Mouse (Mus musculus) layer of hippocampus, postnatal 14 days (tissue): ENCODE data around the gene Nostrin. TPM values are rescaled to one million over a fixed set of nuclear protein-coding genes. Genes with fewer than 3 reads are reported as not detected.

Experiments
- DNase-seq, 2 experiments: peaks; one replicate each; pipeline ENCODE4 v3.0.0; 2021 to 2022; ENCODE audit warnings: low spot score in 2 of 2, mixed read lengths in 1 of 2
- total RNA-seq, 2 experiments: library from RNA; stranded (reverse); gene quantifications; 2 replicates each; pipeline ENCODE4 v1.2.3; 2021

Nostrin gene
- total RNA-seq, 2 experiments from 2014 or later: 5.7 to 7.5 TPM

- no peak for DNase-seq
Observed at GRCm38 (mm10) chr2:69188732-69189131, 53.1 kb downstream of the Nostrin start.

DNA sequence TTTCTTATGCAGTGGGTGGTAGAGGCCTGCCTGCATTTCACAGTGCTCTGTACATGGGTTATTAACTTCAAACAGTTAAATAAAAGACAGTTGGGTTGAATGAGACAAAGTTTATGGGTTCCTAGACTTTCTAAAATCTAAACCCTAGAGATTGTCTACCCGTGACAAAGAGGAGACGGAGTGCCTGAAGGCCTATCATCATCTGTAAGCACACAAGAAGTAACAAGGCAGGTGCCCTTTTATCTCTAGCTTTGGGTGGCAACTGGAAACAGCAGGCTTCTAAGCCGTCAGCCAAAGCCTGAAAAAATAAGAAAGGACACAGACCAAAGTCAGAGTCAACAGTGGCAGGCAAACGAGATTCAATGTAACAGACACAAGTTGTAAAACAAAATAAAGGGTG is 53.6 kb downstream of the Nostrin start:
- DNase-seq: no peak

GRCm38 (mm10) chr2:69191059-69191458 is 55.5 kb downstream of the Nostrin start:
- no peak for DNase-seq

- DNase-seq: no peak
Observed at GRCm38 (mm10) chr2:69193555-69193954, 58.0 kb downstream of the Nostrin start.

- DNase-seq: no peak
Observed at GRCm38 (mm10) chr2:69205185-69205584, 69.6 kb downstream of the Nostrin start.

DNA sequence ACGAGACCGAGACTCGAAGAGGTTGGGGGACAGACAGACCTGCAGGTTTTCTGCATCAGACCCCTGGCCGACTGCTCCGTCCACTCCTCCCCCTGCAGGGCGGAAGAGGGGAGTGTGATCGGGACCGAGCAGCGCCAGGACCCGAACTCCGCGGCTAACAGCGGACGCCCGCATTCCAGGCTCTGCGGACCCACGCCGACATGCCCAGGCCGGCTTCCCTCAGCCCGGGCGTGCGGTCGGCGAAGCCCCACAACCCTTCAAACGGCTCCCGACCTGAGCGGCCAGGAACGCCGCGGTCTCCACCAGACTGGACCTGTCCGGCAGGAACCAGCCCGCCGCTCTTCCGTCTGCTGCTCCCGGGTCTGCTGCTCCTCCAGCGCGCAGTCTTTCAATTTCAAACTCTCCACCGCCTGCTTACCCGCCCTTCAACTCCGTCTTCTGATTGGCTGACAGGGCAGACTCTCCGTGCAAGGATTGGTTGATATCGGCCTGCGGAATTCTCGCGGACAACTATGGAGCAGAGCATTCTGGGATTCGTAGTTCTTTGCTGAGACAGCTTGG is 70.3 kb downstream of the Nostrin start, which contains the start of gene Spc25:
Gene Spc25 (minus strand): TSS at position 404 of the 561 bp plus-strand sequence.
- DNase-seq: peak; percentile 81 to 94

GRCm38 (mm10) chr2:69206523-69206922 is 70.9 kb downstream of the Nostrin start:
- DNase-seq: no peak

- no peak for DNase-seq
Observed at GRCm38 (mm10) chr2:69209684-69210083, 74.1 kb downstream of the Nostrin start.

DNA sequence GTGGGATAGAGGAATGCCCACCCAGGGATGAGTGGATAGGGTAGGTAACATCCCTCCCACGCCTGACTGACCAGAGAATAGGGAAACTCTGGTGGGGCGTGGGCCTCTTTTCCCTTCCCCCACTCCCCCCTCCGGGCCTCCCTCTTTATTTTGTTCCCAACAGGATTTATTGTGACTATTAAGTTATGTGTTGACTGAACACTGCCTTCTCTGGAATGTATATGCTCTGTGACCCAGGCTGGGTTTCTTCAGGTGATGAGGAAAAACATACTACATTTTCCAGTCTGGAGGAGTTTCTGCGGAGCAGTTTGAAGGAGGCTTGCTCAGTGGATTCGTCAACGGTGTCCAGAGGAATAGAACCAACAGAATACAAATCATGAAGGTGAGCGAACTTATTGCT is 75.2 kb downstream of the Nostrin start, which contains the start of gene G6pc2:
Gene G6pc2 (plus strand): TSS at position 301 of the 400 bp plus-strand sequence.
- no peak for DNase-seq

DNA sequence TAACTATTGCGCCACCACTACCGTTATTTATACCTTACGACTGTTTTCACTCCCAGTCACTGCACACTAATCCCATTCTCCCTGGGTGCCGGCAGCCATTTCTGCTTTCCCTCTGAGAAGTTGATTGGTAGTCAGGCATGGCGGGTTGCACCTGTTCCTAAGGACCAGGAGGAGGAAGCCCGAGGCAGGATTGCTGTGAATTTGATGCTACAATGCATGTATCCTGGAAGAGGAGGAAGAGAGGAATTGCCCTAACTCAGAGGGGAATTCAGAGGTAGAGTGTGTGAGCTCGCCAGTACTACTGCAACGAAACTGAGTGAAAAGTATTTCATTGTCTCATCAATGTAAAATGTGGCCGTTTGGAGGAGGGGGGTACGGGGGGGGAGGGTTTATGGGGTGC is 77.1 kb downstream of the Nostrin start:
- no peak for DNase-seq

DNA sequence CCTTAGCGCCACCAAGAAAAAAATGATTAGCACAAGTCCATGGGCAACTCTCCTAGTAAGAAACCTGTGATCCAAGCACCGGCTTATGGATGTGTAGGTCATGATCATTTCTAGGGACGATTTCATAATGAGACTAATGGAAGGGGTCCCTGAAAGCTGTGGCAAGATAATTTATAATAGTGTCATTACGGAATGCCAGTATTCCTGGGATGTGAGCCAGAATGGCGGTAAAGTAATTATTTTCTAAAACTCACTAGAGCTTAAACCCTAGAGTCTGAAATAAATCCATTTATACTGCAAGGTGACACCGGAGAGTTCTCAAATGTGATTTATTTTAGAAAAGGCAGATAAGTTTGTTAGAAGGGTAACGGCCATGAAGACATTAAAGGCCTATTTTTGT is 79.6 kb downstream of the Nostrin start:
- no peak for DNase-seq

- DNase-seq: no peak
Observed at GRCm38 (mm10) chr2:69221868-69222416, 86.3 kb downstream of the Nostrin start.

GRCm38 (mm10) chr2:69222815-69223214 is 87.2 kb downstream of the Nostrin start:
- DNase-seq: no peak

DNA sequence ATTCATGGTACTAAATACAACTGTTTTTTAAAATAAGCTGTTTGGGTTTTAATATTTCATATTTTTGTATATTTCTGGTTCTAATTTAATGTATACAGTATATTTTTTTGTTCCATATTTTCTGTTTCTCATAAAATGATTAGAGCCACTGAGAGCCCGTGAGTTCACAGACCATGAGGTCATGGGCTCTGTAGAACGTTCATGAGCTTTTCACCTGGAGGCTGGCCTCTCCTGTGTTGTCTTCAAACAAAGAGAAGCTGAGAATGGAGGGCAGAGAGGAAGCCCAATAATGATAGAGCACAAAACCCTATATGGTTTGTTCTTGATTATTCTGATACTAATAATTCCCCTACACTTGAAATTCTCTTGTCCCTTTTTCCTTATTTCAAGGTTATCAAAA is 89.1 kb downstream of the Nostrin start:
- no peak for DNase-seq

DNA sequence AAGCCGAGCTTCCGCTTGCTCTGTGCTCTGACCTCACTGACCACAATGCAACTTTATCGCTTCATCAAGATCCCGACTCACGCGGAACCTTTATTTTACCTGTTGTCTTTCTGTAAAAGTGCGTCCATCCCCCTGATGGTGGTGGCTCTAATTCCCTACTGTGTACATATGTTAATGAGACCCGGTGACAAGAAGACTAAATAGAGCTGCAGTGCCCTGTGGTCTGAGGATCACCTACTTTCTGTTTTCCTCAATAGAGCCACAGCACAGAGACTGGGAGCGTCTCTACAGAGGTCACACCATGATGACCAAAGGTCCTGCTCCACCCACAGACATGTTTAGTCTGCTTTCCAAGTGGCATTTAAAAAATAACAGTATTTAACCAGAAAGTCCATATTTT is 91.3 kb downstream of the Nostrin start:
- no peak for DNase-seq

DNA sequence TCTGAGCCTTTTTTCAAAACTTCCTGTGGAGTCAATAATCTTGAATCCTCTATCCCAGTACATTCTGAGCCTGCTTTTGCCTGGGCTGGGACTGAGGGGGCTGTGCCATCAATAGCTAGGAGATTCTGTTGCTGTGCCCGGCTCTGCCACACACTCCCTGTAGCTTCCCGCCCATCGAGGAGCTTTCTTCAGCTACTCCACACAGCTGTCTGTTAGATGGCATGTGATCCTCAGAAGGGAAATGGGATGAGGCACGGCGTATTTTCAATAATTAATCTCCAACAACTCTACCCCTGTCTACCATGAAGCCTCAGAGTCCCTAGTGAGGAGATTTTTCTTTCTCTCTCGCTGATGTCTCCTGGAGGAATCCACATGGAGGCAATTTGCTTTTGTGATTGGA is 93.0 kb downstream of the Nostrin start:
- no peak for DNase-seq

DNA sequence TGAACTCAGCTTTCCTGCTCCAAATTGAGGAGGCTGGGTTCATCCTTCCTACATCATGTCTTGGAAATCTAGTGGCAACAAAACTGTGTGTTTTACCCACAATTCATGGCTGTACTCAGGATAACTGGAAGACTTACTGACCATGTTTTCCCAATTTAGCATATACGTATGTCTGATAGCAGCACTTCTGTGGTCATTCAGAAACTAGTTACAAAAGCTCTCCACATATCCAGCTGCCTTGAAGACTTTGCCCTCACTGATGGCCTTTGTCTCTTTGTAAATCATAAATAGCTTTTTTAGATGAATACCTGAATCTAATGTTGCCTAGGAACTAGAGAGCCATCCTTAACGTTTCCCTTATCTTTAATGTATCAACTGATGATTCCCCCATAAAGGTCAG is 94.5 kb downstream of the Nostrin start:
- DNase-seq: no peak

DNA sequence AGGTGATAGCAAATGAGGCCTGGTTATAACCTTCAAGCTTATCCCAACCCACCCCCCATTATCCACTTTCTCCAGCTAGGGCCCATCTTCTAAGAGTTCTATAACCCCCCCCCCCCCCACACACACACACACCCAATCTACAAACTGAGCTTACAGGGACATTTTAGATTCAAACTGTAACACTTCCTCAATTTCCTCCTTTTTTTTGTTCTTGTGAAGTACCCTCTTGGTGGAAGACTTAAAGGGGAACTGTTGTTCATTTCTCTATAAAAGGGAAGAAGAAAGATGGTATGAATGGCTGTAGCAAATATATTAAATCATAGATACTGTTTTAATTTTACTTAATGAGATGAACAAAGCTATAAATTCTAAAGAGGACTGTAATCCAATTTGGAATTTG is 96.5 kb downstream of the Nostrin start:
- DNase-seq: no peak

GRCm38 (mm10) chr2:69234976-69235678 is 99.5 kb downstream of the Nostrin start:
- no peak for DNase-seq
